Mouse (Mus musculus) hematopoietic stem cell, adult 5-6 weeks (primary cell): ENCODE measurements at regions not wholly inside any gene's neighbourhood (a gene's known extent, or its start where the extent isn't known, plus 50 kb on each side); places are given as distances from the start of the nearest gene placed in this dataset.

ENCODE experiments used
- ATAC-seq, 2 experiments: fragments of 125-278 bp in 1 of 2; replicated peaks in 1 of 2; 2 replicates each; pipeline ENCODE4 v1.8.0; 2016 to 2017; ENCODE audit warnings: inconsistent platforms in 2 of 2, mild to moderate bottlenecking in 2 of 2, moderate number of reproducible peaks in 2 of 2, low read depth in 1 of 2, moderate TSS enrichment in 1 of 2; ENCODE audit not compliant: low FRiP score in 2 of 2, poor library complexity in 2 of 2, severe bottlenecking in 2 of 2, insufficient read depth in 1 of 2, low TSS enrichment in 1 of 2

GRCm38 (mm10) chr15:62575791-62576190 lies 1269.2 kb downstream of the Gsdmc2 start:
- ATAC-seq: no peak

- ATAC-seq: no peak
These were observed 1273.2 kb downstream of the Gsdmc2 start for GRCm38 (mm10) chr15:62571803-62572202.

GRCm38 (mm10) chr15:62568788-62569713 lies 1275.9 kb downstream of the Gsdmc2 start:
- ATAC-seq: no peak

GRCm38 (mm10) chr15:62567431-62567830 lies 1277.5 kb downstream of the Gsdmc2 start:
- no peak for ATAC-seq

- ATAC-seq: no peak
These were observed 1278.9 kb downstream of the Gsdmc2 start for GRCm38 (mm10) chr15:62566106-62566511.

- no peak for ATAC-seq
These were observed 1311.7 kb downstream of the Gsdmc2 start for GRCm38 (mm10) chr15:62533233-62533632.

DNA sequence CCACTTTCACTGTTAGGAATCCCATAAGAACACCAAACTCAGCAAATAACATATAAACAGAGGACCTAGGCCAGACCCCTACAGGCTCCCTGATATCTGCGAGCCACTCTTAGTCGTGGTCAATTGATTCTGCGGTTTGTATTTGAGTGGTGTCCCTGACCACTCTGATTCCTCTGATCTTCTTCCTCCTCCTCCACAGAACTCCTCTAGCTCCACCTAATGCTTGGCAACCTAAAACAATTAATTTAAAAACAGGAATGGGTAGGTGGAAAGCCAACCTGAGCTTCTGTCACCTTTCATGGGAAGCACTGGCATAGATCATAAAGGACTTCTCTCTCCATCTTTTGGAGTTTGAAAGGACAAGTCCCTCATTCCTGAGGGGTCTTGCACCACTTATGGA lies 1316.0 kb downstream of the Gsdmc2 start:
- ATAC-seq: no peak

DNA sequence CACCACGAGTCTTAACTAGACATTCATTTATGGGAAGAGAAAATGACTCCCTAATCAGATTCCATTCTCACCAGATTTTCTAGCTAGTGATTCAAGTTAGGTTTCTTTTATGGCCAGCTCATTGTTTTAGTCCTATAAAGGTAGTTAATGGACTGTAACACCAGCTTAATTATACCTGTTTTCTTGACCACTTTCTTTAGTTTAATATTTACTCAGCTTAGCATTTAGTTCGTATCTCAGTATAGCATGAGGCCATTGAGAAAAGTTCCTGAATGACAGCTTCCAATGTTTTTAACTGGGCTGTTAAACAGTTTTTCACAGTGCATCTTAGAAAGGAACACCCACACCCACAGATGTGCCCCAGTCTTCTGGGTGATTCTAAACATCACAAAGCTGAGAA lies 1320.3 kb downstream of the Gsdmc2 start:
- ATAC-seq: no peak

DNA sequence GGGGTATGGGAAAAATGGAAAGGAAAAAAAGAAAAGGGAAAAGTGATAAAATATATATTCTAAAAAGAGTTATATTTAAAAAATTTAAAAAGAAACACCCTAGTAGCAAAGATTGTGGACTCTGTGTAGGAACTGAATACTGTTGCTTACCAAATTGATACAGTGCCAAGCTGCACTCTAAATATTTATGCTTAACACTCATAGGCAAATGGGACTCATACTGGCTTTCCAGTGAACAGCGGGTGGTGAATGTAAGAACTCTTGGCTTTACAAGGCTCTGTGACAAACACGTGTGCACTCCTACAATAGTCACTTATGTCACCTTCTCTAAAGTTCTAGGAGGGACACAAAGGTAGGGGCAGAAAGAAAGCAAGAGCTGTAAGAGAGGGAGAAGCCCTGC lies 1320.8 kb downstream of the Gsdmc2 start:
- ATAC-seq: no peak

DNA sequence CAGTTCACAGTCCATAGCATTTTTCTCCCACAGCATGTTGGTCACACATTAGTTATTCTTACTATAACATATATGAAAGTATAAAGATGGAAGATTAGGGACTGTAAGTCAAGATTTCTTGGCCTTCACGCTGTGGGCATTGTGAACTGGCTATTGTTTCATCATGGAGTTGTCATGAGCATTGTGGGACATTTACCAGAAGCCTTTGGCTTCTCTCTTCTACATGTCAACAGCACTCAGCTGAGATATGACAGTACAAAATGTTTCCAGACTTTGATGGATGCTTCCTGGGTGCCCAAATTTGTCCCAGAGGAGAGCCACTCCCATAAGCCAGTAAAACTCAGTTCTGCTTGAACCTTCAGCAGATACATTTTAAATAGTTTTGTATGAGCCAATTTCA lies 1331.5 kb downstream of the Gsdmc2 start:
- no peak for ATAC-seq

DNA sequence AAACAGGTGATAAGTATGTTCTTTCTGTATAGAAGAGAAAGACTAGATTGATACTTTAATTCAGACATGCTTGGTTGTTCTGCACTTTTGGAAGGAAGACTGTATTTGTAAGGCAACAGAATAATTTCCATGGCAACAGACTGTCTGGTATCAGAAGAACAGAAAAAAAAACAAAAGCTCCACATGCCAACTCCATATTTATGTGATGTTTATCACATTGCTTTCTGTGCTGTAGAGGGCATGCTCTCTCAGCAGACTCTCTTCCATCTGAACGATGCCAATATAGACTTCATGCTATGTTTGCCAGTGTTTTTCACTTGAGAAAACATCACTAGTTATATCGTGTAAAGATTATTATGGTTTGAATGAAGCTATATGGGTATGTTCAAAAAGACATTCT lies 1333.5 kb downstream of the Gsdmc2 start:
- no peak for ATAC-seq

DNA sequence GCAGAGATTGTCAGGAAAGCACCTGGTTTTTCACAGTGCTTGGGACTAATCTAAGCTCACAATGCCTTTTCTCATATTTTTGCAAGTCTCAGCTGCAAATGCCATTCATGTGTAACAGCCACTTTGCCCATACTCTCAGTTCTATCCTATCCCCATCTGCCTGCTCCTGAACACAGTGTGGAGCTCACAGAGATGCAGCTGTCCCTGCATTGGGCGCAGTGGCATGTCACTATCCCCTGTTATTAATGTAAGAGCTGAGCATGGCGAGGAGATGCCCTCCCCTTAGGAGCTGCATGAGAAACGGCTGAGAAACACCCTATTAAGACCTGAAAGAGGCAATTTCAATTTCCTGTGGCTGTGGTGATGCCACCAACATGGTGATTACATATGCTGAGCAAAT lies 1341.1 kb downstream of the Gsdmc2 start:
- ATAC-seq: no peak

GRCm38 (mm10) chr15:62500966-62501365 lies 1344.0 kb downstream of the Gsdmc2 start:
- ATAC-seq: no peak

DNA sequence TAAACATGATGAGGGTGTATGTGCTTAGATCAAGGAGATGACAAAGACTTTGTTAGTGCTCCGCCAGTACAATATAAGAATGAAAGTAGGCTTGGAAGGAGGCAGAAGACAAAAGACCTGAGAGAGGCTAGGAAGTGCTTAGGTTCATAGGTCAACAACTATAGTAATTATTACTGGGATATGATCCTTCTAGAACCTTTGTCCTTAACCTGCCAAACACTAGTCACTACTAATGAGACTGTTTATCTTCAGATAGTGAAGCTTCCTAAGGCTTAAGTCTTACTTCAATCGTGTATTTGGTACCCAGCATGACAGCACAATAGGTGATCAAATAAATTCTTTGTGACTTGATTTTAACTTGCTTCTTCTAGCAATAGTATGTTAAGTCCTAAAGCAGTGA lies 1344.5 kb downstream of the Gsdmc2 start:
- ATAC-seq: no peak

DNA sequence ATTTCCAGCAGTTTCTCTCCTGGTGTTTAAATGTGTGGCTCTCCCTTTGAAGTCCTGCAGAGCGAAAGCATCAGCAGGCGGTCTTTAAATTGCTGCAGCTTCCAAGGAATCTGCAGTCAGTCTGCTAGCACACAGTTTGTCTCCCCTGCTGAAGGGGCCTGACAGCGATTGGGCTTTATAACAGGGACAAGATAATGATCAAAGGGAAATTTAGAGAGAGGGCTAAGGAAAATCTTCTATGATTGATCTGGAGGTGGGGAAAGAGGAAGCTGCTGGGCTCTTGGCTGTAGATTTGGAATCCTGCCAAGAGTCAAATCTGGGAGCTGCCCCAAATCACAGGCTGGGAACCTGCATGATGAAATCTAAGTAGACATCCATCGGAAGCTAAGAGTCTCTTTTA lies 1348.8 kb downstream of the Gsdmc2 start:
- ATAC-seq: no peak

GRCm38 (mm10) chr15:62492350-62492749 lies 1352.6 kb downstream of the Gsdmc2 start:
- no peak for ATAC-seq

- ATAC-seq: no peak
These were observed 1354.4 kb downstream of the Gsdmc2 start for GRCm38 (mm10) chr15:62490548-62490947.

DNA sequence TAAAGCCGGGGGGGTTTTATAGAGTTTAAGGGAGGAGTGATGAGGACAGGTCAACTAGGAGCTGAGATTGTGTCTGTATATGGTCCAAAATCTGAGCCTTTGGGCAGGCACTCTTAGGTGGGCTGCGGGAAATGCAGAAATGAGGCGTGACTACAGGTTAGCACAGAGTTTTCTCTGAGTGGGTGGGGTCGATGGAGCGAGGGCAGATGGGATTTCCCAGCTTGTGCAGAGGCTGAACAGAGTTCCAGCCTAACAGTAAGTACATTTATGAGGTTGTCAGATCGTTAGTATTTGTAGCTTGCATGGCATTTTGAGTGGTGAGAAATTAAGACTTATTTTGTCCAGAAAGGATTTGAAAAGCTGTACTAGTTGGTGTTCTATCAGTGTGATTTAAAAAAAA lies 1358.4 kb downstream of the Gsdmc2 start:
- no peak for ATAC-seq

GRCm38 (mm10) chr15:62484350-62484749 lies 1360.6 kb downstream of the Gsdmc2 start:
- no peak for ATAC-seq
